Mouse (Mus musculus): Measurements from ENCODE around the gene Pth2.

DNA sequence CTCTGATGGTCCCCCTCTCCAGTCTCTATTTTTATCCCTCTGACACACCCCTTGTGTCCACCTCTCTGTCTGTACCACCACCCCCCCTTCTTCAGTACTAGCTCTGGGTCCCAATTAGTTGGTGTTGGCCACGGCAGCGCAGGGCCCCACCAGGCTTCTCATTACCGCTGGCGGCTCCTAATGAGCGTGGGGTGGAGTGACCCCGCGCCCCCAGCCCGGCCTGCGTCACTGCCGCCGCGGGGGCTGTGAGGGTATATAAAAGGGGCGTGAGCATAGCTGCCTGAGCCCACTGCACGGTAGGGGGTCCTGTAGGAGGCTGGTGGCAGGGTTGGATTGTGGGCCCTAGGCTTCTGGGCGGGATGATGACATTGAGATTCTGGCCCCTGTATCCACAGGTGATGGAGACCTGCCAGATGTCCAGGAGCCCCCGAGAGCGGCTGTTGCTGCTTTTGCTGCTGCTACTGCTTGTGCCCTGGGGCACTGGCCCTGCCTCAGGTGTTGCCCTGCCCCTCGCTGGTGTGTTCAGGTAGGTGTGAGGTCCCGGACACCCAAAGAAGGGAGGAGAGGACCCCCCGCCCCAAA, at the start of gene Pth2:
- no peak for TF ChIP-seq CTCF (IDR thresholded peaks at IDR 0.05; ENCODE audit: low read depth)
- TF ChIP-seq EP300 (optimal IDR thresholded peaks at IDR 0.05) = no peak
